Mouse (Mus musculus) urinary bladder, postnatal 4 days (tissue): ENCODE results near the gene Bcl7c.
"Not testable (repeated sequence)": the region's sequence is repeated elsewhere in the genome, so short reads cannot be mapped to it uniquely, and the experiment has no call there.

Experiments
- DNase-seq, 2 experiments: peaks; one replicate each; pipeline ENCODE4 v3.0.0; 2021 to 2022; ENCODE audit warnings: low spot score in 2 of 2

Bcl7c gene

DNA sequence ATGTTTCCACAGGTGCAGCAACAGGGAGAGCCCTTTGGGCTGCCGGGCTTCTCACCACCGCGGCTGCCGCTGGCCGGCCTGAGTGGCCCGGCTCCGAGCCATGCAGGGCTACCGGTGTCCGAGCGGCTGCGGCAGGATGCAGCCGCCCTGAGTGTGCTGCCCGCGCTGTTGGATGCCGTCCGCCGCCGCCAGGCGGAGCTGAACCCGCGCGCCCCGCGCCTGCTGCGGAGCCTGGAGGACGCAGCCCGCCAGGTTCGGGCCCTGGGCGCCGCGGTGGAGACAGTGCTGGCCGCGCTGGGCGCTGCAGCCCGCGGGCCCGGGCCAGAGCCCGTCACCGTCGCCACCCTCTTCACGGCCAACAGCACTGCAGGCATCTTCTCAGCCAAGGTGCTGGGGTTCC is 8.3 kb upstream of the Bcl7c start:
- DNase-seq, result peak; percentile 67 to 68

DNA sequence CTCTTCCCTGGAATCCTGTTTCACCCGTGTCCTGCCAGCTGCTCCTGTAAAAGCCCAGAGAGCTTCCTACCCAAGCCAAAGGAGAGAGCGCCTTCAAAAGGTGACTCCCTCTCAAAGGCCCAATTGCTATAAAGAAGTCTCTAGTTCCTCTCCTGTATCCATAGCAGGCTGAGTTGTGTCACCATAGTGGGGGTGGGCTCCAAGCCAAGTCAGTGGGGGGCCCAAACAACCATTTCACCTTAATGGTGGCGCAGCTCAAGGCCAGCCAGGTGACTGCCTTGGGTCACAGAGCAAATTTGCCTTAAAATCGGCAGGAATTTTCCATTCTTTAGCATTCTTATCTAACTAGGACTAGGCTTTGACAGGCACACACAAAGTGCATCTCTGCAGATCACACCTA is 6.1 kb upstream of the Bcl7c start:
- DNase-seq, result no peak

DNA sequence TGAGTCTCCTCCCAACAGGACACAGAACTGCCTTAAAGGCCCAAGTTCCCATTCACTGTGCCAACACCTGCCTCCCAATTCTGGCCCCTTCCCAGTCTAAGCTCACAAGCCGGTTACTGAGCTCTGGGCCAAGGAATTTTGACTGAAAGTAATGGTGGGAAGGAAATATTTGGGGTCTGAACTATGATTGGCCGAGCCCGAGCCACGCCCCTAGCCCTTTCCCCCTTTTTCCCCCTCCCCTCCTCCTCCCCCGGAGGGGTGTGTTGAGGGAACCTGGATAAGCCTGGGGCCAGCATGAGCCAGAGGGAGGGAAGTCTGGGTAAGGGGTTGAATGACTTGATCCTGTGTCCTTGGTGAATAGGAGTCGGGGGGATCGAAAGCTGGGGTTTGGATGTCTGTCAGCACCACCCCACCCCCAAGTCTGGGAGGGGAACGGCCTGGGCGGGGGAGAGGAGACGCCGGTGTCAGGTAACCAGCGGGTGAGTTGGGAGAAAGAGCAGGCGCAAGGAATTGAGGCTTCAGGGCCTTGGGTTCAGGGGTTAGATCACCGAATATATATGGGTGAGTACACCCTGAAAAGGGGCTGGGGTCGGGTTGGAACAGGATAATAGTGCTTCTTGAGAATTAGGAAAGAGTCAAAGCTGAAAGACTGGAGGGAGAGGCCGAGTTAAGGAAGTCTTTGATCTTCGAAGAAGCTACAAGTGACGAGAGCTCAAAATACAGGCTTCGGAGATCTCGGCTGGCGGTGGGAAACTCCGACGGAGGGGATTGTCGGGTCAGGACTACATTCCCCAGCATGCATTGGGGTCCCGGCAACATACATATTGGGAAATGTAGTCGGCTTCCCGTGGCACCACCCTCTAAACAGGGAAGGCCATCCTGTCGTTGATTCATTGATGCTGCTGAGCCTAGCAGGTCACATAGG is 4.0 kb upstream of the Bcl7c start, which contains the start of gene Ctf1:
Gene Ctf1, plus strand, starts transcription at position 276 of the 925 bp plus-strand sequence.
- DNase-seq, result peak; percentile 69 to 82

DNA sequence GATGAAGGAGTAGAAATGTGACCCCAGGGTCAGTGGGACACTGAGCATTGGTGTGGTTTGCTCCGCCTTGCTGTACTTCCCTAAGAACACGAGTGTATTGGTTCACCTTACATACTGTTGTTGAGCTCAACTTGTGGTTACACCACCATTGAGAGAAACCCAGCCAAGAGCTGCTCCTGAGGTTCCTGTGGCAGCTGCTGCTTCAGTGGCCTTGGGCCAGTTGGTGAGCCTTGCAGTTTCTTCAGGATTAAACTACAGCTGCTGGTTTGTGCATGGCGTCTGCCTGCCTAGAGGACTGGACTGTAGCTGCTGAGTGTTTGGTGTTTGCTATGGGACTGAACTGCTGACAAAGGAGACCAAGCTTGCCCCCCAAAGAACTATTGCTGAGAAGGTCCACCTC is 2.7 kb upstream of the Bcl7c start:
- DNase-seq, result no peak

DNA sequence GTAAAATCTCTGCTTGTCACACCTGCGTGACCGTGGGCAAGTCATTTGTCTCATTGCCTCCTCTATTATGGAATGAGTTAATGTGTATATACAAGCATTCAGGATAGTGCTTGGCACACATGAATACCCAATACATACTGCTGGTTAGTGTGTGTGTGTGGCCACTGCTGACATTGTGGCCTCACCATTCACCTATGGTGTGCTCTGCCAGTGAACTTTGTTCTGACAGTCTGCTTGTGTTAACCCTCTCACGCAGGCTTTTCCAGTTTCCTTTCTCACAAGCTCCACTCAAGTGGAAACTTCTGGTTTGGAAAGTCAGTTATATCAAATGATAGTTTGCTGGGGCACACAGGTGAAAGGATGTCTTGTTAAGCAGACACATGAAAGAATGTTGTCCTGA is 2.3 kb upstream of the Bcl7c start:
- DNase-seq, result no peak

DNA sequence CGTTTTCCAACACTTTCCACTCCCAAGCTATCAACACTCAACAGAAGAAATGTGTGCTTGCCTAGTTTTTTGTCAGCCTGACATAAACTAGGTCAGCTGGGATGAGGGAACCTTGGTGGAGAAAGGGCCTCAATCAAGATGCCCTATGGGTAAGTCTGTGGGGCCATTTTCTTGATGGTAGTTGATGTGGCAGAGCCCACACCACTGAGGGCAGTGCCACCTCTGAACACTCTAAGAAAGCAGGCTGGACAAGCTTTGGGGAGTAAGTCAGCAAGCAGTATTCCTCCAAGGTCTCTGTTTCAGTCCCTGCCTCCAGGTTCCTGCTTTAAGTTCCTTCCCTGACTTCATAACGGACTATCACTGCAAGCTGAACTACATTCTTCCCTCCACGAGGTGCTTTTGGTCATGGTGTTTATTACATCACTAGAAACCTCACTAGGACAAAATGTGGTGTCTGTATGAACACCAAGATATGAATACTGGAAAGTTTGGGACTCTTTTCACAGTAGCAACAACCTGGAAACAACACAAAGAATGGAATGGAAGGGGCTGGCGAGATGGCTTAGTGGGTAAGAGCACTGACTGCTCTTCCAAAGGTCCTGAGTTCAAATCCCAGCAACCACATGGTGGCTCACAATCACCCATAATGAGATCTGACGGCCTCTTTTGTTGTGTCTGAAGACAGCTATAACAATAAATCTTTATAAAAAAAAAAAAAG is 687 bp upstream of the Bcl7c start:
- no peak for DNase-seq

DNA sequence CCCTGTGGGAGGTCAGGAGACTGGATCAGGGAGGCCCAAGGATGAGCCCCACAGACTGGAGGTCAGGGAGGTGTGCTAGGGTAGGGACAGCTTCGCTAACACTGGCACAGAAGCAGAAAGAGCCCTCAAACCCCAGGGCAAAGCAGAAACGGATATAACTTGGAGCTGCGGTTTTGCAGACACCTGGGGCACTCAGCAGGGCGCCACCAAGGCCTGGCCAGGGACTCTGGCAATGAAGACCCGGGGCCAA is 851 bp downstream of the Bcl7c start:
- no peak for DNase-seq

DNA sequence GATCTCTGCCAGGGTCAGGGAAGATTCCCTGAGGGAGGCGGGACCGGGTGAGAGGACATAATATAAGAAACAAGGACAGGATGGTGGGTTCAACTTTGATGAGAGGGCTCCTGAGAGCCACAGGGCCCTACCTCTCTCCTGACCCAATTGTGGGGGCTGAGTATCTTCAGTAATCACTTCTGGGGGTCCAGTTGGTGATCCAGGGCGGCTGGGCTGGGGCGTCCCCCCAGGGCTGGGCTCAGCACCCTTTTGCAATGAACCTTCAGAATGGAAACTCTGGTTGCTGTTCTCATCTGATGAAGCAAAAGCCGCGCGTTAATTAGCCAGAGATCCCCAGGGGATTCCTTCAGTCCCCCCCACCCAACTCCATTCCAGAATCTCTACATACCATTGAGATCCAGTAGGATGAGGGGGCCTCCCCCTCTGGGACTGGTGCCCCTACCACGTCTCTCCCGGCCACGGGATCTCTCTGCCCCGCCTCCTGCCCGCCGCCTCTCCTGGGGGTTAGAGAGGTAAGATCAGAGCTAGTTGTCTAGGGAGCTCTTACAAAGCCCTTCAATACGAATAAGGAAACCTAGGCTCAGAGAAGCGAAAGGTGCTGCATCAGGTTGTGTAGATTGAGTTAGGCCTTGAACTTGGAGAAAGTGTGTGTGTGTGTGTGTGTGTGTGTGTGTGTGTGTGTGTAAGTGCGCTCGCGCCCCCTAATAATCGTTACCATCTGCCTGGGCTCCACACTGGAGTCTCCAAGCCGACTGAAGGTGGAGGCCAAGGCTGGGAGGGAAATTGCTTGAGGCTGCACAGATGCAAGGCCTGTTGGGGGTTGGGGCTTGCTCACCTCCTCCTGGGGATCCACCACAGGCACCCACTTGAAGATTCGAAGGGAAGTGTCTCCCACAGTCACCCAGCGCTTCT is 1.4 kb downstream of the Bcl7c start:
- peak in 1 of 2 experiments; percentile 36 for DNase-seq

DNA sequence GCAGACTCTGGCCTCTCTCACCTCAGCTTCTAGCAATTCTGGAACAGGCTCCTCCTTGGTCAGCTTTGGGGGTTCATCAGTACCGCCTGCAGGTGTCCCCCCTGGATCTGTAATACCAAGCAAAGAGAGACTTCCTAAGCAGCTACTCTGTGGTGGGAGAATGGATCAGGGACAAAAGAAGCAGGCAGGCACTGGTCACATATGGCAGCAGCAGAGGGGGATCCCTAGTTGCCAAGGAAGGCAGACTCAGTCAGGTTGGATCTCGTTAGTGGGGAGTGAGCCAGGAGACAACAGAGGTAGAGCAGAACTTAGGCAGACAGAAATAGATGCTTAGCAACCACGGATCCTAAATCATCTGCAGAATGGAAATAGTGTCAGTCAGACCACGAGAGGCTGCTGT is 3.0 kb downstream of the Bcl7c start:
- DNase-seq, result no peak

DNA sequence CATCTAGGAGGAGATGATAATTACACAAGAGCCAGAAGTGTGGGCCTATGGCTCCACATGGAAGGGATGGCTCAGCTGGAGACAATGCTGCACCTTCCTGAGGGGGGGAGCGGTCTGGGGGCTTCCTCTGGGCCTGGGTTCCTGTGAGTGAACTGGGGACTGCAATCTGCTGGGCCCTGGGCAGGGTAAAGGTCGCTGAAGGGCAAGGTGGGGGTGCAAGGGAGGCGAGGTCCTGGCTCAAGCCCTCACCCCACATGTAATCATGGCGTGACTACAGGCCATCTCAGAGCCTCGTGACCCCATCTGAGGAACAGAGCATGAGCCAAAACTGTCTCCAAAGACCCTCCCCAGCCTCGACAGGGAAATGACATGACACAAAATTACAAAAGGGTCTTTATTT is 4.1 kb downstream of the Bcl7c start:
- DNase-seq, result no peak

DNA sequence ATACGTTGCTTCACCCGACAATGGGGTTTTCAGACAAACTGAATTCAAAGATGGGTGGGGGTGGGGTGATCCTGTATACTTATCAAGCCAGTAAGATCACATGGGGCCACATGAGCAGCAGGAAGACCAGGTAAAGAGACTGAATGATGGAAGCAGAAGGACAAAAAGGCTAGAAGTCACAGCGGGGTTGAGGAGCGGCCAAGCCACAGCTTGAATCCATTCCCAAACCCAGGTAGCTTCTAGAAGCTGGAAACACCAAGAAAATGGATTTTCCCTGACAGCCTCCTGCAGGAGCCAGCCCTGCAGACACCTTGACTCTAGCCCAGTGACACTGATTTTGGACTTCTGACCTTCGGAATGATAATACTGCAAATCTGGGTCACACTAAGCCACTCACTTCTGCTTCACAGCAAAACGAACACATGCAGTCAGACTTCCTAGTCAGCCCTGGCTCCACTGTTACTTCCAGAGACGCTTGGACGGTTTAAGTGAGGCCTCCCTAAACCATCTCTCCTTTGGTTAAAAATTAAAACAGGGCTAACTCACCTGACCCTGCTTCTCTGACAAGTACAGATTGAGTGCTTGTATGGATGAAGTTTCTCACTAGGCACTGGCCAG is 5.1 kb downstream of the Bcl7c start:
- no peak for DNase-seq

DNA sequence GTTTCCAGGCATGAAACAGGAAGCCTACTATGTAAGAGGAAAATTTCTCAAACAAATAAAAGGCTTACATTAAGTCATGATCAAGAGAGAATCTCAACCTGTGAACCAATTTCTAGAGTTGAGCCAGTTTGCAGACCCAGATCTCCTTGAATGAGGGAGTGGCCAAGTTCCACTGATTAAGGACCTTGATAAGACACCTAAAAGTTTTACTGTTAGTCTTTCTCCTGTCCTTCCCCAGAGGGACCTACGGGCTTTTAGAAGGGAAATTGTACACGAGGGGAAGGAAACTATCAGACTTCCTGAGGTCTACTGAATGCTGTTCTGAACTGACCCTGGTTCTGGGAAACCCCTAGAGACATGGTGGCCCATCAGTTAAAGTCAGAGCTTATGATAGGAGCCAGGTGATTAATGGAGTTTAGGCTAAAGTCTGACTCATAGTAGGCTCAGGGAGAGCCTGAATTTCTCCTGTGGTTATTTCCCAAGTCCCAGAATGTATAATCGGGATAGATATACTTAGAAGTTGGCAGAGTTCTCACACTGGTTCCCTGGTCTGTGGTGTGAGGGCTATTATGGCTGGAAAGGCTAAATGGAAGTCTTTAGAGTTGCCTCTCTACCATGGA is 7.9 kb downstream of the Bcl7c start:
- DNase-seq, result no peak

DNA sequence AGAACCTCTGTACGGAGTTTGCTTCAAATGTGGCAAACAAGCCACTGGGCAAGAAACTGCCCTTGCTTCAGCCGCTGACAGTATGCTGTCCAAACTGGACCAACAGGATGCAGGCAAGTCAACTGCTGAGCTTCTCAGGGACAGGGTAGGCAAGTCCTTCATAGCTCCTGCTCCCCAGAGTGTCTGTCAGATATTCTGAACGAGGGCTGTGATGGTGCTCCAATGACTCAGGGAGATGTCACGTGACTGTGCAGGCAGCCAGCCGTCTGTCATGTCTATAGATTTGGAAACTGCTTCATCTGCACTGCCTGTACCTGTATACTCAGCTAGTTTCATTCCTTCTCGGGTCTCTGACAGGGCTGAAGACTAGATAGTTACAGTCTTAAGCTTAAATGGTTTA is 9.7 kb downstream of the Bcl7c start:
- no peak for DNase-seq

DNA sequence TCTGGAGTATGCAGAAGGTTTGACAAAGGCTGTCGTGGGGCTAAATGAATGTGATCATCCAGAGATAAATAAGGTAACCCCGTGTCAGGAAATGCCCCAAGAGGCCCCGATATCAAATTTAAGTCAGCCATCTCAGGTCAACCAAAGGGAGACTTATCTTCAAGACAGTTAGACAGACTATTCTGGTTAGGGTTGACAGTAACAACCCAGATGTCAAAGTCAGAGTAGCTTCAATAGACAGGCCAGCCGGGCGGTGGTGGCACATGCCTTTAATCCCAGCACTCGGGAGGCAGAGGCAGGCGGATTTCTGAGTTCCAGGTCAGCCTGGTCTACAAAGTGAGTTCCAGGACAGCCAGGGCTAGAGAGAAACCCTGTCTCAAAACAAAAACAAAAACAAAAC is 15.0 kb downstream of the Bcl7c start:
- not testable (repeated sequence) for DNase-seq

DNA sequence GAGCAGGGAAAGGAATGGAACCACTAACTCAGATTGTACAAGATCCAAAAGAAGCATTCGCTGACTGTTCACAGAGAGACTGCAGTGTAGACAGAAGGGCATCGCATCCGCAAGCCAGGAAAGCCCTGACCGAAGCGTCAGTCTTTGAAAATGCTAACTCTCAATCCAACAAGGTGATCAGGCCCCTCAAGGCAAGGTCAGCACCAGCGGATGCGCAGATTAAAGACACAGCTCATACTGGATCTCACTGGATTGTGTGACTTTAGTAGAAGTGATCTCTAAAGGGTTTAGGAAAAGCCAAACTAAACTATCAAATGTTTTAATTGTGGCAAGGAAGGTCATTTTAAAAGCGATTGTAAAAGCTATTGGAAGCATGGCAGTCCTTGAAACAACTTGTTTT is 15.4 kb downstream of the Bcl7c start:
- DNase-seq, result no peak

DNA sequence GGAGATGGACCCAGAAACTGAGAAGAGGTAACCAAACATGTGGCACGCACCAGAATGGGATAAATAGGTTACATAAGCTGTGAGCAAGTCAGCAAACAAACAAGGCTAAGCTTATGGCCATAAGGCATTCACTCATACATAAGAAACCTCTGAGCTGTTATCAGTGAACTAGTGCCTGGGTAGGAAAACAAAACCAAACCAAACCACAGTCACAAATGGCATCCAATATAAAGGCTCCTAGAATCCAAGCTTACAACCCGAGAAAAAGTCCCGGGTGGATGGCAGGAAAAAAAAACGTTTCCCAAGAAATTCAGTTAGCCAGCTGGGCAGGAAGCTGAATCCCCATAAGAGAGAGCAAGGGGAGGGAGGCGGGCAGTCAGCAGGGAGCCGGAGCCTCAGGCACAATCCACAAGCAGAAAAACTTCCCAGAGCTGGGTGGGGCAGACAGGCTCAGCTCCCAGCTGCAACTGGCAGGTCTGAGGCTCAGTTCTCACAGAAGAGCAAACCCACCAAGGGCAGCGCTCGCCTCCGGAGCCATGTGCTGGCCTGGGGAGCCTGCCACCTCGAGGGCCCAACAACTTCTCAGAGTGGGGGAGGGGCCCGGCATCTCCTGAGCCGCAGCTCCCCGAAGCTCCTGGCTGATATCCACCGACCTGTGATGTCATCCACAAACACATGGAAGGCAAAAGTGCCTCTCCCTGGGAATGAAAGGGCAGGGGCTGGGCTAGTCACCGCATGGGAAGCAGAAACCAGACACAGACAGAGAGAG is 17.3 kb downstream of the Bcl7c start:
- peak; percentile 70 to 79 for DNase-seq

DNA sequence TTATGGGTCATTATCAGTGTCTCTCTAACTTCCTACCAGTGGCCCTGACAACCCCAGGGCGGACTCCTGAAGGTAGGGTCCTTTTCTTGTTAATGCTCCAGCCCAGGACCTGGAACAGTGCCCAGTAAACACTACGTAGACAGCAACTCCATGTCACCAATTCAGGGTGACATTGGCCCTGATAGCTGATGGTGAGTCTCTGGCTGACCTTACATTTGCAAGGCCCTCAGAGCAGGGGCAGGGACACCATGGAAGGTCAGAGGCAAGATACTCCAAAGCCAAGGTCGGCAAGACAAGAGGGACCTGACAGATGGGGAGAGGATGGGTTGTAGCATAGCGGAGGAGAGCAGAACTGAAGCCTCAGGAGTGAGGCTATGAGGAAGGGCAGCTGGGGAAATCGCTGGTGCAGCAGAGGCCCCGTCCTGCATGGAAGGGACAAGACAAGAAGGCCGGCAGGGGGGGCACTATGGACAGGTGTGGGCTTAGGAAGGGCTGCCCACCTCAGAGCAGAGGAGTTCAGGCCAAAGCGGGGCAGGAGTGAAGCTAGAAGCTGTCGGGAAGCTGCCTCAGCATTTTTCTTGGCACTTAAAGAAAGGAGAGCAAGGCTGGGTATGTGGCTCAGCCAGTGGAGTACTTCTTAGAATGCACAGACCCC is 19.0 kb downstream of the Bcl7c start:
- no peak for DNase-seq

DNA sequence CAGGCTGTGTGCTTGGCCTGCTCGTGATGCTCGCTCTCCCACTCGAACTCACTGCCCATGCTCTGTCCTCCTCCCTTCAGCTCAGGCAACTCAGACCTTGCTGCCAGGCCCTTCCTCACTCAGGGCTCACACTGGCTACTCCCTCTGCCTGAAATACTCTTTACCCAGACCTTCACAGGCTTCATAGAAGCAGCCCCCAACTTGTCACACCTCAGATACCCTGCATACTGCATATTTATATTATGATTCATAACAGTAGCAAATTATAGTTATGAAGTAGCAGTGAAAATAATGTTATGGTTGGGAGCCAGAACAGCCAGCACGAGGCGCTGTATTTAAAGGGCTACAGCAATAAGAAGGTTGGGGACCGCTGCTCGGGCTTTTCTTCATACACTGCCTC is 19.8 kb downstream of the Bcl7c start:
- DNase-seq, result no peak

DNA sequence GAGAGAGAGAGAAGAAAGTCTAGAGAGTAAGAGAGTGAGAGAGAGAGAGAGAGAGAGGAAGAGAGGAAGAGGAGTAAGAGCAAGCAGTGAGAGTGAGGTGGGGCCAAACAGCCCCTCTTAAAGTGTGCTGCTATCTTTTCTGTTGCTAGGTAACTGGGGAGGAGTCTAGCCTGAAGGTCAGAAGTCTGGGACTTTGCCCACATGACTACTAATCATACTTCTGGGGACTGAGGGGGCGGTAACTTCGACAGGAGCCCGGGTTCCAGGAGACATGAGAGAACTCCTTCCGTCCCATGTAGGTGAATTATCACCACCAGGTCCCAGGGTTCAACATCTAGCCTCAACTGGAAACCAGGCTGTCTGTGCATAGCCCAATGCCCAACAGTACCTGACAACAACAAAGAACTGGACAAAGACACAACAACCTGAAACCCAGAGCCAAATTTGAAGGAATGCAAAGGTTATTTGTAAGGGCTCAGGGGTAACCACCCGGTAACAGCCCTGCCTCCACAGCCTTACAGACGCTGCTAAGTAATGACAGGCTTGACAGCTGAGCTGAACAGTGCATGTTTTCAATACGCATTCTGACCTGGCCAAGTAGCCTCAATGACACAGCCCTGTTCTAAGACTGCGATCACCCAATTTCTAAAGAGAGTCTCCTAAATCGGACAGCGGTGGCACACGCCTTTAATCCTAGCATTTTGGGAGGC is 21.8 kb downstream of the Bcl7c start:
- no peak for DNase-seq
